ENCODE assay signal across 18 mouse cellular contexts in genomic region chr7:63985266-63985665, GRCm38 (mm10). TPM values are rescaled to one million over a fixed set of nuclear protein-coding genes. Genes with fewer than 3 reads are reported as not detected.
A peak's percentile ranks its signal among the peaks of the same experiment; 100 is the strongest.
DNase-seq lines count a peak whose midpoint lies in the region; ATAC-seq and TF ChIP-seq lines count a peak whose summit lies in the region.
"Had no signal": no experiment of that assay in that cellular context is flagged by ENCODE, and none has a peak within 500 bp of the region (broad histone marks: within the 10 kb centered on the region; RNA-seq: fewer than 3 reads in every experiment).

No protein-coding gene starts in this region.

- TF ChIP-seq CTCF in heart, postnatal 0 days (IDR thresholded peaks at IDR 0.05; ENCODE audit: low read depth): no peak
- no peak for TF ChIP-seq CTCF in liver, postnatal 0 days (IDR thresholded peaks at IDR 0.05; ENCODE audit: low read depth)
- no peak for TF ChIP-seq CTCF in thymus, adult 2 months (IDR thresholded peaks at IDR 0.05; ENCODE audit: borderline replicate concordance, control insufficient read depth, extremely low read depth, insufficient read depth, low read length, poor library complexity)

- no peak overlapping the region for H3K4me2 ChIP-seq in heart, postnatal 0 days (ENCODE audit: low read depth, low read length)
- H3K4me2 ChIP-seq in heart, embryonic 11.5 days: no peak overlapping the region
- no peak overlapping the region for H3K4me2 ChIP-seq in liver, embryonic 15.5 days
- H3K4me2 ChIP-seq in liver, postnatal 0 days (ENCODE audit: low read depth, low read length): no peak overlapping the region
- H3K4me2 ChIP-seq: embryonic facial prominence, embryonic 12.5 days; forebrain, embryonic 15.5 days; heart, embryonic 15.5 days; hindbrain, embryonic 15.5 days had no signal

- no peaks in the 10 kb centered on the region for H3K9me3 ChIP-seq in heart, postnatal 0 days (replicated peaks; ENCODE audit: control insufficient read depth, low read length)
- H3K9me3 ChIP-seq in heart, embryonic 11.5 days (replicated peaks; ENCODE audit: control insufficient read depth, low read length): no peaks in the 10 kb centered on the region
- no peaks in the 10 kb centered on the region for H3K9me3 ChIP-seq in liver, embryonic 15.5 days (replicated peaks)
- H3K9me3 ChIP-seq in liver, postnatal 0 days (ENCODE audit: low read length): no peaks in the 10 kb centered on the region
- H3K9me3 ChIP-seq: embryonic facial prominence, embryonic 12.5 days; forebrain, embryonic 15.5 days; heart, embryonic 10.5 days; heart, embryonic 15.5 days; hindbrain, embryonic 15.5 days had no signal

- DNase-seq in heart, postnatal 0 days (ENCODE audit: low spot score): no peak
- DNase-seq in liver, postnatal 0 days: no peak
- DNase-seq in thymus, adult 2 months: no peak
- no peak for DNase-seq in thymus, postnatal 14 days
- no peak for DNase-seq in adrenal gland, postnatal 25 days
- DNase-seq: adrenal gland, postnatal 10 days; cerebellum, adult 11-12 months; cerebellum, adult 9-10 months; cerebellum, postnatal 25 days; gastrocnemius, postnatal 36 days; heart, adult 18-20 months had no signal

- no peak for ATAC-seq in heart, postnatal 0 days (ENCODE audit: insufficient read depth, low read depth)
- ATAC-seq in heart, embryonic 11.5 days (replicated peaks; ENCODE audit: insufficient number of reproducible peaks, low FRiP score, low TSS enrichment): no peak
- no peak for ATAC-seq in liver, embryonic 15.5 days (ENCODE audit: insufficient read depth)
- no peak for ATAC-seq in liver, postnatal 0 days

- peak overlapping the region; percentile 11; the same call in 1 of the 2 replicates for H3K27ac ChIP-seq in heart, postnatal 0 days (ENCODE audit: low read depth)
- no peak overlapping the region for H3K27ac ChIP-seq in heart, embryonic 11.5 days (ENCODE audit: low read depth, low read length)
- H3K27ac ChIP-seq in liver, embryonic 15.5 days (replicated peaks): peak overlapping the region; percentile 36; the same call in 1 of the 2 replicates
- H3K27ac ChIP-seq in liver, postnatal 0 days (ENCODE audit: low read depth): no peak overlapping the region
- peak overlapping the region; percentile 99 for H3K27ac ChIP-seq in thymus, adult 2 months (ENCODE audit: control insufficient read depth, insufficient read depth, low read length)
- H3K27ac ChIP-seq: heart, embryonic 10.5 days; heart, embryonic 15.5 days had no signal

- H3K9ac ChIP-seq in heart, postnatal 0 days (replicated peaks; ENCODE audit: low read depth, low read length): no peak overlapping the region
- no peak overlapping the region for H3K9ac ChIP-seq in heart, embryonic 11.5 days (ENCODE audit: low read depth, low read length)
- H3K9ac ChIP-seq in liver, embryonic 15.5 days: no peak overlapping the region
- H3K9ac ChIP-seq in liver, postnatal 0 days (replicated peaks): no peak overlapping the region
- H3K9ac ChIP-seq: embryonic facial prominence, embryonic 12.5 days; forebrain, embryonic 15.5 days; heart, embryonic 15.5 days; hindbrain, embryonic 15.5 days had no signal

- H3K36me3 ChIP-seq in heart, postnatal 0 days (replicated peaks; ENCODE audit: control insufficient read depth, insufficient read depth, low read length): no peaks in the 10 kb centered on the region
- H3K36me3 ChIP-seq in heart, embryonic 11.5 days (ENCODE audit: control insufficient read depth, insufficient read depth, low read length): no peaks in the 10 kb centered on the region
- H3K36me3 ChIP-seq in liver, embryonic 15.5 days (replicated peaks): no peaks in the 10 kb centered on the region
- H3K36me3 ChIP-seq in liver, postnatal 0 days (replicated peaks; ENCODE audit: insufficient read depth, low read length): no peaks in the 10 kb centered on the region
- no peaks in the 10 kb centered on the region for H3K36me3 ChIP-seq in thymus, adult 2 months (ENCODE audit: control insufficient read depth, insufficient read depth, low read length)
- H3K36me3 ChIP-seq: embryonic facial prominence, embryonic 12.5 days; forebrain, embryonic 15.5 days; heart, embryonic 10.5 days; heart, embryonic 15.5 days; hindbrain, embryonic 15.5 days had no signal

- H3K4me3 ChIP-seq in heart, postnatal 0 days (ENCODE audit: low read depth, low read length): no peak overlapping the region
- H3K4me3 ChIP-seq in heart, embryonic 11.5 days (ENCODE audit: low read depth, low read length): no peak overlapping the region
- H3K4me3 ChIP-seq in liver, embryonic 15.5 days (replicated peaks): no peak overlapping the region
- no peak overlapping the region for H3K4me3 ChIP-seq in liver, postnatal 0 days (ENCODE audit: low read depth, low read length)
- H3K4me3 ChIP-seq in thymus, adult 2 months (ENCODE audit: control insufficient read depth, insufficient read depth, low read length): 0 out of 2 replicates have a peak overlapping the region, but pooled peaks have one; percentile 14
- H3K4me3 ChIP-seq: embryonic facial prominence, embryonic 12.5 days; forebrain, embryonic 15.5 days; heart, embryonic 10.5 days; heart, embryonic 15.5 days; hindbrain, embryonic 15.5 days had no signal

- no peaks in the 10 kb centered on the region; the same call in 1 of the 2 replicates for H3K4me1 ChIP-seq in heart, postnatal 0 days (ENCODE audit: control insufficient read depth, insufficient read depth)
- peaks cover 3% of the 10 kb centered on the region; the same call in 1 of the 2 replicates for H3K4me1 ChIP-seq in heart, embryonic 11.5 days (ENCODE audit: control insufficient read depth, insufficient read depth, low read length)
- peaks cover 78% of the 10 kb centered on the region for H3K4me1 ChIP-seq in liver, embryonic 15.5 days (replicated peaks)
- peaks cover 39% of the 10 kb centered on the region for H3K4me1 ChIP-seq in liver, postnatal 0 days (ENCODE audit: insufficient read depth)
- peaks cover 53% of the 10 kb centered on the region for H3K4me1 ChIP-seq in thymus, adult 2 months (replicated peaks; ENCODE audit: control insufficient read depth, insufficient read depth, low read length)

- no peak for TF ChIP-seq EP300 in heart, postnatal 0 days (IDR thresholded peaks at IDR 0.05; ENCODE audit: low read depth)
- no peak for TF ChIP-seq EP300 in liver, postnatal 0 days (IDR thresholded peaks at IDR 0.05; ENCODE audit: low read depth)

- TF ChIP-seq POLR2A in thymus, adult 2 months (IDR thresholded peaks at IDR 0.05; ENCODE audit: control insufficient read depth, extremely low read depth, insufficient read depth, low read length, poor library complexity): no peak

- WGBS in heart, postnatal 0 days: 79% methylated on average over 7 of the region's 7 CpGs
- 73% methylated on average over 7 of the region's 7 CpGs for WGBS in heart, embryonic 11.5 days (ENCODE audit: insufficient replicate concordance)
- WGBS in liver, embryonic 15.5 days (ENCODE audit: insufficient replicate concordance): 73% methylated on average over 7 of the region's 7 CpGs
- WGBS in liver, postnatal 0 days (ENCODE audit: insufficient replicate concordance): 83% methylated on average over 7 of the region's 7 CpGs
- WGBS in thymus, adult 2 months: 80% methylated on average over 7 of the region's 7 CpGs

- H3K27me3 ChIP-seq in heart, postnatal 0 days (ENCODE audit: control insufficient read depth, insufficient read depth, low read length): no peaks in the 10 kb centered on the region
- H3K27me3 ChIP-seq in heart, embryonic 11.5 days (ENCODE audit: control insufficient read depth, insufficient read depth, low read length): no peaks in the 10 kb centered on the region
- no peaks in the 10 kb centered on the region for H3K27me3 ChIP-seq in liver, embryonic 15.5 days
- H3K27me3 ChIP-seq in liver, postnatal 0 days (ENCODE audit: insufficient read depth, low read length): no peaks in the 10 kb centered on the region
- no peaks in the 10 kb centered on the region for H3K27me3 ChIP-seq in thymus, adult 2 months (ENCODE audit: control insufficient read depth, insufficient read depth, low read length)
- H3K27me3 ChIP-seq: embryonic facial prominence, embryonic 12.5 days; forebrain, embryonic 15.5 days; heart, embryonic 15.5 days; hindbrain, embryonic 15.5 days had no signal

RNA-seq across cellular contexts. Expression of gene Klf13, which starts 46.6 kb away (rescaled TPM):
- total RNA-seq in heart, postnatal 0 days (2014; rRNA removed; ENCODE audit: low replicate concordance): 40.7 and 47.4 TPM in 2 replicates
- polyA plus RNA-seq in heart, postnatal 0 days (2015; fragmentation: Nextera tagmentation; extraction: Ambion mirVana): 26.0 and 26.5 TPM in 2 replicates
- polyA plus RNA-seq in heart, embryonic 11.5 days (2014; fragmentation: Nextera tagmentation; extraction: Ambion mirVana): 16.3 and 18.8 TPM in 2 replicates
- 15.3 and 15.6 TPM in 2 replicates for polyA plus RNA-seq in liver, embryonic 15.5 days (2015; fragmentation: Nextera tagmentation; extraction: Ambion mirVana)
- polyA plus RNA-seq in liver, postnatal 0 days (2015; fragmentation: Nextera tagmentation; extraction: Ambion mirVana): 25.5 and 25.7 TPM in 2 replicates
- 172 and 234 TPM in 2 replicates for polyA plus RNA-seq in thymus, adult 2 months (2012; rRNA removed)
- 85.4 and 93.8 TPM in 2 replicates for total RNA-seq in adrenal gland, postnatal 25 days (2021)

Comparison
In these comparisons a context has a peak if more than half of its experiments do, and no peak if none do; other contexts are left out.
1. H3K27ac ChIP-seq: peak in heart, postnatal 0 days (single experiment), liver, embryonic 15.5 days (single experiment) and thymus, adult 2 months (single experiment); none in heart, embryonic 11.5 days (single experiment) and liver, postnatal 0 days (single experiment).